Mouse (Mus musculus): ENCODE results near the gene Cacna1c.

GRCm38 (mm10) chr6:119240871-119241705 lies 44.9 kb upstream of the Cacna1c start:
- TF ChIP-seq GATA1 (IDR thresholded peaks at IDR 0.05; ENCODE audit: borderline replicate concordance, low read length) (no peak), FLI1 (IDR thresholded peaks at IDR 0.05; ENCODE audit: low read length) (no peak)

Measured in megakaryocyte, embryonic 14.5 days (primary cell).